Mouse (Mus musculus) left cerebral cortex, postnatal 4 days (tissue): ENCODE results near the gene Slc35e4. TPM values are rescaled to one million over a fixed set of nuclear protein-coding genes. Genes with fewer than 3 reads are reported as not detected.
"Not testable (repeated sequence)": the region's sequence is repeated elsewhere in the genome, so short reads cannot be mapped to it uniquely, and the experiment has no call there.

Source experiments
- DNase-seq: peaks from one replicate; pipeline ENCODE4 v3.0.0-alpha.2; 2022
- intact Hi-C: fragments of 180-260 bp; cut with DNase I; formaldehyde crosslinking; loops from one replicate; pipeline ENCODE4 v1.15.1; 2025
- total RNA-seq, 2 experiments: library from RNA; stranded (reverse); gene quantifications; 2 replicates each; pipeline ENCODE4 v1.2.3; 2021

Gene Slc35e4
- 10 to 100 TPM; 19.8 to 20.9 TPM for total RNA-seq

- peak; percentile 87 for DNase-seq
- intact Hi-C loops = loop anchor here (5.0 to 10.0 kb wide), 3 partner anchors 107 to 379 kb away; no protein-coding TSS in a partner anchor
Measured at GRCm38 (mm10) chr11:3914109-3914840, at the start of gene Slc35e4. TSS of gene Slc35e4 (minus strand) at chr11:3914664.

GRCm38 (mm10) chr11:3963610-3964415 lies 49.3 kb upstream of the Slc35e4 start, which contains the start of gene Pes1:
TSS of gene Pes1 (plus strand) at chr11:3963975.
- DNase-seq = peak; percentile 71
- intact Hi-C loops = no loop called here

GRCm38 (mm10) chr11:3963155-3963554 lies 48.7 kb upstream of the Slc35e4 start:
- intact Hi-C loops = no loop called here

GRCm38 (mm10) chr11:3961761-3962160 lies 47.3 kb upstream of the Slc35e4 start:
- no peak for DNase-seq
- intact Hi-C loops = no loop called here

More at GRCm38 (mm10) chr11:3963155-3963554, 48.7 kb upstream of the Slc35e4 start:
- peak; percentile 5 for DNase-seq

GRCm38 (mm10) chr11:3960901-3961300 lies 46.4 kb upstream of the Slc35e4 start:
- no peak for DNase-seq
- intact Hi-C loops = no loop called here

- DNase-seq, intact Hi-C loops: not testable (repeated sequence)
Measured at GRCm38 (mm10) chr11:3955371-3955770, 40.9 kb upstream of the Slc35e4 start.

- DNase-seq, intact Hi-C loops: not testable (repeated sequence)
Measured at GRCm38 (mm10) chr11:3954876-3955275, 40.4 kb upstream of the Slc35e4 start.

GRCm38 (mm10) chr11:3946386-3946785 lies 31.9 kb upstream of the Slc35e4 start:
- no peak for DNase-seq
- intact Hi-C loops = no loop called here

GRCm38 (mm10) chr11:3941371-3941770 lies 26.9 kb upstream of the Slc35e4 start:
- intact Hi-C loops = no loop called here
- DNase-seq = no peak

GRCm38 (mm10) chr11:3937321-3937874 lies 22.9 kb upstream of the Slc35e4 start:
- intact Hi-C loops = no loop called here
- DNase-seq = no peak

GRCm38 (mm10) chr11:3936318-3936717 lies 21.9 kb upstream of the Slc35e4 start:
- no peak for DNase-seq
- intact Hi-C loops = no loop called here

GRCm38 (mm10) chr11:3935135-3935534 lies 20.7 kb upstream of the Slc35e4 start:
- DNase-seq = no peak

GRCm38 (mm10) chr11:3933756-3934285 lies 19.4 kb upstream of the Slc35e4 start:
- no peak for DNase-seq
- intact Hi-C loops = no loop called here

More at GRCm38 (mm10) chr11:3935135-3935534, 20.7 kb upstream of the Slc35e4 start:
- intact Hi-C loops = no loop called here

GRCm38 (mm10) chr11:3931511-3932211 lies 17.2 kb upstream of the Slc35e4 start, which contains the start of gene Tcn2:
TSS of gene Tcn2 (minus strand) at chr11:3932159.
- peak; percentile 83 for DNase-seq
- intact Hi-C loops = no loop called here

GRCm38 (mm10) chr11:3930931-3931330 lies 16.5 kb upstream of the Slc35e4 start:
- no peak for DNase-seq
- intact Hi-C loops = no loop called here

- intact Hi-C loops = no loop called here
- no peak for DNase-seq
Measured at GRCm38 (mm10) chr11:3930019-3930418, 15.6 kb upstream of the Slc35e4 start.

- intact Hi-C loops = no loop called here
- no peak for DNase-seq
Measured at GRCm38 (mm10) chr11:3925916-3926315, 11.5 kb upstream of the Slc35e4 start.

GRCm38 (mm10) chr11:3922731-3923130 lies 8.3 kb upstream of the Slc35e4 start:
- intact Hi-C loops = no loop called here

GRCm38 (mm10) chr11:3922115-3922514 lies 7.7 kb upstream of the Slc35e4 start:
- intact Hi-C loops = no loop called here
- no peak for DNase-seq

More at GRCm38 (mm10) chr11:3922731-3923130, 8.3 kb upstream of the Slc35e4 start:
- DNase-seq = no peak

GRCm38 (mm10) chr11:3921281-3921850 lies 6.9 kb upstream of the Slc35e4 start:
- intact Hi-C loops = no loop called here
- DNase-seq = peak; percentile 53
